In genomic region chr5:74092833-74093555, GRCm38 (mm10) we compare ENCODE assay signal across 8 mouse cellular contexts. TPM values are rescaled to one million over a fixed set of nuclear protein-coding genes. Genes with fewer than 3 reads are reported as not detected.
DNase-seq lines count a peak whose midpoint lies in the region; ATAC-seq lines count a peak whose summit lies in the region.

No protein-coding gene starts in this region.

- peak overlapping the region; percentile 83 for H3K4me2 ChIP-seq in forebrain, embryonic 14.5 days (ENCODE audit: low read length)
- peak overlapping the region; percentile 70 for H3K4me2 ChIP-seq in neural tube, embryonic 15.5 days

- WGBS in forebrain, embryonic 14.5 days = under 1% methylated on average over 57 of the region's 57 CpGs
- under 1% methylated on average over 56 of the region's 57 CpGs for WGBS in neural tube, embryonic 15.5 days

- intact Hi-C loops in heart, postnatal 14 days (cut with DNase I) = loop anchor here (1.0 to 5.0 kb wide), 3 partner anchors 26 to 104 kb away; partner anchors contain the start of gene Rasl11b

- peaks cover 9% of the 10 kb centered on the region for H3K4me1 ChIP-seq in forebrain, embryonic 14.5 days (ENCODE audit: control insufficient read depth, insufficient read depth, low read length)
- peaks cover 18% of the 10 kb centered on the region for H3K4me1 ChIP-seq in neural tube, embryonic 15.5 days

- H3K27me3 ChIP-seq in forebrain, embryonic 14.5 days (replicated peaks; ENCODE audit: control insufficient read depth, insufficient read depth, low read length) = no peaks in the 10 kb centered on the region
- no peaks in the 10 kb centered on the region for H3K27me3 ChIP-seq in neural tube, embryonic 15.5 days (replicated peaks)

- peak overlapping the region; percentile 94 for H3K4me3 ChIP-seq in forebrain, embryonic 14.5 days (ENCODE audit: low read depth, low read length)
- peak overlapping the region; percentile 80 for H3K4me3 ChIP-seq in neural tube, embryonic 15.5 days (replicated peaks)

- DNase-seq in ES-CJ7 (ENCODE audit: low read depth, low spot score) = peak; percentile 98
- peak; percentile 92 for DNase-seq in cerebellum, adult 11 months
- peak; percentile 98 for DNase-seq in forebrain, embryonic 14.5 days (ENCODE audit: low spot score)
- DNase-seq in heart, postnatal 14 days = peak; percentile 89 to 90
- DNase-seq in layer of hippocampus, adult 11-12 months (ENCODE audit: low spot score) = peak; percentile 96
- DNase-seq in lung, adult 18-20 months = peak; percentile 97
- DNase-seq in testis, postnatal 14 days (ENCODE audit: low spot score) = peak; percentile 96

- peak overlapping the region; percentile 78 for H3K27ac ChIP-seq in forebrain, embryonic 14.5 days (ENCODE audit: low read depth, low read length)
- peak overlapping the region; percentile 84 for H3K27ac ChIP-seq in neural tube, embryonic 15.5 days (replicated peaks)

- H3K9ac ChIP-seq in forebrain, embryonic 14.5 days (ENCODE audit: low read length) = peak overlapping the region; percentile 98
- peak overlapping the region; percentile 96 for H3K9ac ChIP-seq in neural tube, embryonic 15.5 days (replicated peaks)

- no peaks in the 10 kb centered on the region for H3K9me3 ChIP-seq in forebrain, embryonic 14.5 days (replicated peaks; ENCODE audit: control insufficient read depth, low read length)
- no peaks in the 10 kb centered on the region for H3K9me3 ChIP-seq in neural tube, embryonic 15.5 days (replicated peaks)

- peak; percentile 99 for ATAC-seq in forebrain, embryonic 14.5 days
- peak; percentile 98 for ATAC-seq in neural tube, embryonic 15.5 days (ENCODE audit: low FRiP score)

- peaks cover 24% of the 10 kb centered on the region for H3K36me3 ChIP-seq in forebrain, embryonic 14.5 days (ENCODE audit: control insufficient read depth, insufficient read depth, low read length)
- peaks cover 25% of the 10 kb centered on the region; the same call in 1 of the 2 replicates for H3K36me3 ChIP-seq in neural tube, embryonic 15.5 days

RNA-seq across cellular contexts. Expression of gene Usp46, which starts 24.8 kb away (rescaled TPM):
- polyA plus RNA-seq in forebrain, embryonic 14.5 days (2014; fragmentation: Nextera tagmentation; extraction: Ambion mirVana) = 31.8 and 41.6 TPM in 2 replicates
- 10 to 100 TPM; 42.9 to 43.6 TPM for total RNA-seq in heart, postnatal 14 days (2021)
- 27.8 and 29.9 TPM in 2 replicates for polyA plus RNA-seq in neural tube, embryonic 15.5 days (2015; fragmentation: Nextera tagmentation; extraction: Ambion mirVana)

Comparison
In these comparisons a context has a peak if more than half of its experiments do, and no peak if none do; other contexts are left out.
1. Peak in every context shown above with its lines: DNase-seq, ATAC-seq, H3K4me3 ChIP-seq and H3K27ac ChIP-seq.